Mouse (Mus musculus): ENCODE data around the gene D430042O09Rik.

DNA sequence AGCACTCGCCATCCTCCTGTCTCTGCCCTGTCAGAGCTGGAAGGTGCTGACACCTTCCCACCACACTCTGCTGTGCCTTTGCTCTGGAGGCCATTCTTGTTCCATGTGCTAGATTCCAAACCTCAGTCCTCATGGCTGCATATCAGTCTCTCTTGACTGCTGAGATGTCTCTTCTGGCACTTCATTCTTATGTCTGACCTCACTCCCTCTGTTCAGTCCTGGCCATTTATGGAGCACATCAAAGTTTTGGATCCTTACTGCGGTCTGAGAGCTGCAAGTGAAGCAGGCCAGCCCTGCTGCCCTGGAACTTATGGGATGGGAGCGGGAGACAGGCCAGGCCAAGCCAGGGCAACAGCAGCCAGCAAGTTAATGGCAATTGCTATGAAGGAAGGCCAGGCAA is 56.7 kb downstream of the D430042O09Rik start:
- TF ChIP-seq MAX (IDR thresholded peaks at IDR 0.05; ENCODE audit: low read depth): no peak
- no peak for TF ChIP-seq POLR2AphosphoS2 (IDR thresholded peaks at IDR 0.05; ENCODE audit: insufficient read length, low read depth)
- TF ChIP-seq POLR2A (IDR thresholded peaks at IDR 0.05; ENCODE audit: insufficient read length, low read depth): no peak
- no peak for TF ChIP-seq TCF12 (IDR thresholded peaks at IDR 0.05; ENCODE audit: insufficient read depth, poor library complexity, severe bottlenecking)
- no peak for TF ChIP-seq REST (IDR thresholded peaks at IDR 0.05; ENCODE audit: insufficient read depth, insufficient read length)
